Mouse (Mus musculus) cerebellum, postnatal 25 days (tissue): ENCODE results near the gene Tm4sf20.

ENCODE experiments used
- DNase-seq, 2 experiments: peaks; one replicate each; pipeline ENCODE4 v3.0.0; 2021; ENCODE audit warnings: mixed read lengths in 2 of 2

The Tm4sf20 gene

GRCm38 (mm10) chr1:82768269-82768668 lies at the start of gene Tm4sf20:
TSS of gene Tm4sf20 (minus strand) at chr1:82768461.
- DNase-seq = no peak

- no peak for DNase-seq
Observed at GRCm38 (mm10) chr1:82815941-82816716, 47.9 kb upstream of the Tm4sf20 start.

GRCm38 (mm10) chr1:82811766-82812165 lies 43.5 kb upstream of the Tm4sf20 start:
- no peak for DNase-seq

- no peak for DNase-seq
Observed at GRCm38 (mm10) chr1:82808564-82808963, 40.3 kb upstream of the Tm4sf20 start.

GRCm38 (mm10) chr1:82807206-82807605 lies 38.9 kb upstream of the Tm4sf20 start:
- DNase-seq = no peak

- DNase-seq = no peak
Observed at GRCm38 (mm10) chr1:82806391-82806790, 38.1 kb upstream of the Tm4sf20 start.

- no peak for DNase-seq
Observed at GRCm38 (mm10) chr1:82804059-82804458, 35.8 kb upstream of the Tm4sf20 start.

GRCm38 (mm10) chr1:82803608-82804007 lies 35.3 kb upstream of the Tm4sf20 start:
- no peak for DNase-seq

GRCm38 (mm10) chr1:82801105-82801783 lies 33.0 kb upstream of the Tm4sf20 start:
- DNase-seq = peak; percentile 19 to 29

GRCm38 (mm10) chr1:82798922-82799321 lies 30.7 kb upstream of the Tm4sf20 start:
- no peak for DNase-seq

GRCm38 (mm10) chr1:82798304-82798703 lies 30.0 kb upstream of the Tm4sf20 start:
- DNase-seq = no peak

- DNase-seq = no peak
Observed at GRCm38 (mm10) chr1:82797088-82797487, 28.8 kb upstream of the Tm4sf20 start.

GRCm38 (mm10) chr1:82795702-82796443 lies 27.6 kb upstream of the Tm4sf20 start:
- no peak for DNase-seq

GRCm38 (mm10) chr1:82795211-82795610 lies 26.9 kb upstream of the Tm4sf20 start:
- no peak for DNase-seq

- DNase-seq = peak; percentile 33 to 41
Observed at GRCm38 (mm10) chr1:82793986-82794385, 25.7 kb upstream of the Tm4sf20 start.

GRCm38 (mm10) chr1:82793110-82793509 lies 24.8 kb upstream of the Tm4sf20 start:
- DNase-seq = no peak

- no peak for DNase-seq
Observed at GRCm38 (mm10) chr1:82792238-82792637, 24.0 kb upstream of the Tm4sf20 start.

GRCm38 (mm10) chr1:82791105-82791504 lies 22.8 kb upstream of the Tm4sf20 start:
- no peak for DNase-seq

GRCm38 (mm10) chr1:82788070-82788469 lies 19.8 kb upstream of the Tm4sf20 start:
- DNase-seq = peak; percentile 29 to 56

- DNase-seq = peak; percentile 44 to 67
Observed at GRCm38 (mm10) chr1:82787414-82787813, 19.2 kb upstream of the Tm4sf20 start.

- no peak for DNase-seq
Observed at GRCm38 (mm10) chr1:82785546-82785945, 17.3 kb upstream of the Tm4sf20 start.

GRCm38 (mm10) chr1:82783559-82783958 lies 15.3 kb upstream of the Tm4sf20 start:
- DNase-seq = no peak

- no peak for DNase-seq
Observed at GRCm38 (mm10) chr1:82779388-82779966, 11.2 kb upstream of the Tm4sf20 start.
